Mouse (Mus musculus): Measurements from ENCODE around the gene Gm10487. TPM values are rescaled to one million over a fixed set of nuclear protein-coding genes. Genes with fewer than 3 reads are reported as not detected.
"Not testable (repeated sequence)": the region's sequence is repeated elsewhere in the genome, so short reads cannot be mapped to it uniquely, and the experiment has no call there.

Gene Gm10487
- polyA plus RNA-seq (2015; fragmentation: Nextera tagmentation; extraction: Ambion mirVana): not detected in 2 replicates

- H3K36me3 ChIP-seq; ATAC-seq; H3K9me3 ChIP-seq; H3K27ac ChIP-seq; H3K27me3 ChIP-seq; H3K4me3 ChIP-seq (replicated peaks); H3K4me2 ChIP-seq (replicated peaks); H3K4me1 ChIP-seq (replicated peaks); H3K9ac ChIP-seq (replicated peaks): not testable (repeated sequence)
- no CpG with 5 or more reads among the region's 6 CpGs for WGBS
These were observed at the start of gene Gm10487 for GRCm38 (mm10) chrX:30843369-30843768. TSS of gene Gm10487 (minus strand) at chrX:30843469.
